8 mouse cellular contexts compared by ENCODE assay signal in the genomic region with DNA sequence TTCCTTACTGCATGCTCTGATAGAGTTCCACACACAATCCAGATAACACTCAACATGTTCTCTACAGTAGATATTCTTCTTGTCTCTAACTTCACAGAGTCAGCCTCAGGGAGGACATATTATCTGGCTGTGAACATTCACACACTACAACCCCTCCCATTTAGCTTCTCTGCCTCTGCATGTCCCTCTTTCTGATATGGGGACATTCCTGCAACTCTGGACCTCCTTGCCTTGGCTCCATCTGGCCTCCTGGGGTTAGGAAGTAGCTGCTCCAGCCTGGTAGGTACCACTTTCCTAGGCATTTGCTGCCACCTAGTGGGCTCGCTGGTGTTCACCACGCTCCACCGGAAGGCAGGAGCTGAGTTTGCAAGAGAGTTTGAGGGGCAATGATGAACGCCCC. TPM values are rescaled to one million over a fixed set of nuclear protein-coding genes. Genes with fewer than 3 reads are reported as not detected.
DNase-seq lines count a peak whose midpoint lies in the region; ATAC-seq and TF ChIP-seq lines count a peak whose summit lies in the region.

No protein-coding gene starts in this region.

- no peak overlapping the region for H3K9ac ChIP-seq in CH12.LX (ENCODE audit: insufficient read depth, low read depth)
- H3K9ac ChIP-seq in heart, embryonic 15.5 days: no peak overlapping the region
- no peak overlapping the region for H3K9ac ChIP-seq in liver, postnatal 0 days (replicated peaks)

- TF ChIP-seq EP300 in CH12.LX (IDR thresholded peaks at IDR 0.05; ENCODE audit: low read length): peak; percentile 17; the same call in 1 of the 2 replicates
- TF ChIP-seq EP300 in liver, postnatal 0 days (IDR thresholded peaks at IDR 0.05; ENCODE audit: low read depth): peak; percentile 90

- in situ Hi-C loops in CH12.LX (cut with MboI; ENCODE audit: low pct_ligation_motif_present, low pct_unique_long_range_greater_than_20kb, low sequenced_read_pairs): loop anchor here (25.0 kb wide), 1 partner anchor 446 kb away; no protein-coding TSS in a partner anchor

- H3K9me3 ChIP-seq in CH12.LX (replicated peaks; ENCODE audit: low read length): peaks cover 6% of the 10 kb centered on the region
- H3K9me3 ChIP-seq in heart, embryonic 15.5 days (replicated peaks): no peaks in the 10 kb centered on the region
- no peaks in the 10 kb centered on the region for H3K9me3 ChIP-seq in liver, postnatal 0 days (ENCODE audit: low read length)

- dilution Hi-C loops in CH12.LX (cut with MboI; ENCODE audit: extremely low pct_ligation_motif_present, extremely low pct_unique_long_range_greater_than_20kb, low sequenced_read_pairs): no loop called here

- H3K4me3 ChIP-seq in CH12.LX (replicated peaks in 1 of 3; ENCODE audit: low read depth in 2 of 3, low read length in 2 of 3, poor library complexity in 1 of 3): no peak overlapping the region
- no peak overlapping the region for H3K4me3 ChIP-seq in heart, embryonic 15.5 days
- no peak overlapping the region for H3K4me3 ChIP-seq in liver, postnatal 0 days (ENCODE audit: low read depth, low read length)
- H3K4me3 ChIP-seq in thymus, adult 2 months (ENCODE audit: control insufficient read depth, insufficient read depth, low read length): no peak overlapping the region

- no peak for TF ChIP-seq POLR2A in CH12.LX (IDR thresholded peaks at IDR 0.05; ENCODE audit: low read depth, low read length)
- no peak for TF ChIP-seq POLR2A in brain, embryonic 14.5 days (IDR thresholded peaks at IDR 0.05; ENCODE audit: borderline replicate concordance, extremely low read depth, insufficient read depth, insufficient read length, poor library complexity, severe bottlenecking)
- no peak for TF ChIP-seq POLR2A in thymus, adult 2 months (IDR thresholded peaks at IDR 0.05; ENCODE audit: control insufficient read depth, extremely low read depth, insufficient read depth, low read length, poor library complexity)

- peak; percentile 99 for TF ChIP-seq RAD21 in CH12.LX (IDR thresholded peaks at IDR 0.05; ENCODE audit: low read depth, low read length)

- TF ChIP-seq CTCF in CH12.LX (conservative IDR thresholded peaks at IDR 0.05 in 1 of 2, IDR thresholded peaks at IDR 0.05 in 1 of 2; ENCODE audit: low read depth in 2 of 2, low read length in 2 of 2): peak; percentile 44 to 97
- peak; percentile 95 for TF ChIP-seq CTCF in brain, embryonic 14.5 days (IDR thresholded peaks at IDR 0.05; ENCODE audit: borderline replicate concordance, extremely low read depth, insufficient read depth, insufficient read length)
- TF ChIP-seq CTCF in liver, postnatal 0 days (IDR thresholded peaks at IDR 0.05; ENCODE audit: low read depth): peak; percentile 98
- peak; percentile 90 for TF ChIP-seq CTCF in thymus, adult 2 months (IDR thresholded peaks at IDR 0.05; ENCODE audit: borderline replicate concordance, control insufficient read depth, extremely low read depth, insufficient read depth, low read length, poor library complexity)

- H3K27ac ChIP-seq in CH12.LX (ENCODE audit: insufficient read depth, low read depth): no peak overlapping the region
- no peak overlapping the region for H3K27ac ChIP-seq in heart, embryonic 15.5 days
- H3K27ac ChIP-seq in liver, postnatal 0 days (ENCODE audit: low read depth): no peak overlapping the region
- H3K27ac ChIP-seq in thymus, adult 2 months (ENCODE audit: control insufficient read depth, insufficient read depth, low read length): no peak overlapping the region

- ATAC-seq in heart, embryonic 15.5 days (replicated peaks; ENCODE audit: insufficient number of reproducible peaks, insufficient read depth, low FRiP score, low read depth): peak; percentile 70; the same call in 1 of the 2 replicates
- peak; percentile 87 for ATAC-seq in liver, postnatal 0 days
- peak; percentile 83 for ATAC-seq in neutrophil, adult 5-6 weeks (ENCODE audit: extremely low read depth, insufficient number of reproducible peaks, low FRiP score, poor library complexity, severe bottlenecking)

- WGBS in heart, embryonic 15.5 days: 0% methylated on average over 4 of the region's 4 CpGs
- WGBS in liver, postnatal 0 days (ENCODE audit: insufficient replicate concordance): 3% methylated on average over 4 of the region's 4 CpGs
- WGBS in thymus, adult 2 months: 2% methylated on average over 4 of the region's 4 CpGs

- peak; percentile 79 for DNase-seq in CH12.LX (ENCODE audit: extremely low read depth)
- DNase-seq in brain, embryonic 14.5 days (ENCODE audit: low read depth): peak; percentile 90
- DNase-seq in fibroblast of lung, adult 2 months (ENCODE audit: low read depth): peak; percentile 62
- peak; percentile 91 for DNase-seq in kidney, postnatal 10 days
- DNase-seq in liver, postnatal 0 days: peak; percentile 92
- DNase-seq in thymus, adult 2 months: peak; percentile 78

- peaks cover 0 to 6% of the 10 kb centered on the region in 2 experiments; a peak in 2 of 4 replicates for H3K4me1 ChIP-seq in CH12.LX (ENCODE audit: control insufficient read depth in 1 of 2, insufficient read depth in 2 of 2)
- peaks cover 12% of the 10 kb centered on the region; the same call in 1 of the 2 replicates for H3K4me1 ChIP-seq in heart, embryonic 15.5 days (replicated peaks)
- 0 out of 2 replicates have a peak, but pooled peaks cover 8% of the 10 kb centered on the region for H3K4me1 ChIP-seq in liver, postnatal 0 days (ENCODE audit: insufficient read depth)
- no peaks in the 10 kb centered on the region for H3K4me1 ChIP-seq in thymus, adult 2 months (replicated peaks; ENCODE audit: control insufficient read depth, insufficient read depth, low read length)

- no peaks in the 10 kb centered on the region for H3K27me3 ChIP-seq in CH12.LX (replicated peaks)
- H3K27me3 ChIP-seq in heart, embryonic 15.5 days: no peaks in the 10 kb centered on the region
- H3K27me3 ChIP-seq in liver, postnatal 0 days (ENCODE audit: insufficient read depth, low read length): no peaks in the 10 kb centered on the region
- no peaks in the 10 kb centered on the region for H3K27me3 ChIP-seq in thymus, adult 2 months (ENCODE audit: control insufficient read depth, insufficient read depth, low read length)

- no peak overlapping the region for H3K4me2 ChIP-seq in CH12.LX (ENCODE audit: insufficient read depth, low read depth, poor library complexity, severe bottlenecking)
- H3K4me2 ChIP-seq in heart, embryonic 15.5 days: no peak overlapping the region
- H3K4me2 ChIP-seq in liver, postnatal 0 days (ENCODE audit: low read depth, low read length): 0 out of 2 replicates have a peak overlapping the region, but pooled peaks have one; percentile 7

- no peaks in the 10 kb centered on the region for H3K79me2 ChIP-seq in CH12.LX (replicated peaks; ENCODE audit: control insufficient read depth, extremely low read depth, insufficient read depth, poor library complexity, severe bottlenecking)

- H3K36me3 ChIP-seq in CH12.LX (replicated peaks in 1 of 2; ENCODE audit: control insufficient read depth in 1 of 2, insufficient read depth in 1 of 2, low read length in 1 of 2): peaks cover 0 to 12% of the 10 kb centered on the region in 2 experiments
- no peaks in the 10 kb centered on the region for H3K36me3 ChIP-seq in heart, embryonic 15.5 days
- peaks cover 5% of the 10 kb centered on the region; the same call in 1 of the 2 replicates for H3K36me3 ChIP-seq in liver, postnatal 0 days (replicated peaks; ENCODE audit: insufficient read depth, low read length)
- H3K36me3 ChIP-seq in thymus, adult 2 months (ENCODE audit: control insufficient read depth, insufficient read depth, low read length): no peaks in the 10 kb centered on the region

TF ChIP-seq in CH12.LX, 34 proteins besides CTCF, POLR2A, EP300 and RAD21 (continues in another document):
- TF ChIP-seq ZKSCAN1 (IDR thresholded peaks at IDR 0.05; ENCODE audit: borderline replicate concordance, low read depth, low read length): no peak
- 0 out of 2 replicates have a peak, but pooled peaks have one; percentile 44 for TF ChIP-seq MXI1 (IDR thresholded peaks at IDR 0.05; ENCODE audit: low read depth, low read length)
- peak; percentile 82 for TF ChIP-seq SMC3 (IDR thresholded peaks at IDR 0.05; ENCODE audit: low read depth, low read length)
- TF ChIP-seq ZC3H11A (IDR thresholded peaks at IDR 0.05; ENCODE audit: low read depth, low read length): peak; percentile 40
- no peak for TF ChIP-seq UBTF (IDR thresholded peaks at IDR 0.05; ENCODE audit: low read depth, low read length)
- TF ChIP-seq NELFE (IDR thresholded peaks at IDR 0.05; ENCODE audit: low read depth, low read length): no peak
- 0 out of 2 replicates have a peak, but pooled peaks have one; percentile 26 for TF ChIP-seq NRF1 (IDR thresholded peaks at IDR 0.05; ENCODE audit: low read depth, low read length)
- TF ChIP-seq ETS1 (conservative IDR thresholded peaks at IDR 0.05; ENCODE audit: low read depth, low read length): no peak
- no peak for TF ChIP-seq CHD2 (IDR thresholded peaks at IDR 0.05; ENCODE audit: low read length)
- no peak for TF ChIP-seq TBP (conservative IDR thresholded peaks at IDR 0.05; ENCODE audit: low read depth, low read length)
- TF ChIP-seq MAX (IDR thresholded peaks at IDR 0.05; ENCODE audit: low read length): peak; percentile 65; the same call in 1 of the 2 replicates
- TF ChIP-seq USF2 (conservative IDR thresholded peaks at IDR 0.05; ENCODE audit: low read depth, low read length): no peak
- TF ChIP-seq MYC (IDR thresholded peaks at IDR 0.05; ENCODE audit: low read depth, low read length): peak; percentile 73
- TF ChIP-seq BHLHE40 (IDR thresholded peaks at IDR 0.05; ENCODE audit: low read depth, low read length): no peak
- TF ChIP-seq IRF4 (IDR thresholded peaks at IDR 0.05; ENCODE audit: low read depth, low read length): peak; percentile 45; the same call in 1 of the 2 replicates
- no peak for TF ChIP-seq POLR2AphosphoS2 (IDR thresholded peaks at IDR 0.05; ENCODE audit: low read depth, low read length)
- TF ChIP-seq CHD1 (IDR thresholded peaks at IDR 0.05; ENCODE audit: low read depth, low read length): no peak
- 0 out of 2 replicates have a peak, but pooled peaks have one; percentile 14 for TF ChIP-seq TCF12 (IDR thresholded peaks at IDR 0.05; ENCODE audit: low read depth, low read length)
- TF ChIP-seq MAZ (IDR thresholded peaks at IDR 0.05; ENCODE audit: low read depth, low read length): 0 out of 2 replicates have a peak, but pooled peaks have one; percentile 35
- peak; percentile 70; the same call in 1 of the 2 replicates for TF ChIP-seq ELF1 (IDR thresholded peaks at IDR 0.05; ENCODE audit: low read depth, low read length)

RNA-seq across cellular contexts. Expression of a gene that starts 14.5 kb away (rescaled TPM):
- total RNA-seq in CH12.LX (2012; rRNA removed) (63.3 and 78.6 TPM in 2 replicates), CH12.LX (2014; rRNA removed) (188 and 190 TPM in 2 replicates)
- 320 and 355 TPM in 2 replicates for polyA plus RNA-seq in CH12.LX (2012; ENCODE audit: insufficient read length, low read depth)
- 379 and 484 TPM in 2 replicates for polyA plus RNA-seq in brain, embryonic 14.5 days (2012; rRNA removed)
- polyA plus RNA-seq in heart, embryonic 15.5 days (2015; fragmentation: Nextera tagmentation; extraction: Ambion mirVana): 434 and 441 TPM in 2 replicates
- polyA plus RNA-seq in liver, postnatal 0 days (2015; fragmentation: Nextera tagmentation; extraction: Ambion mirVana): 125 and 133 TPM in 2 replicates
- 130 and 149 TPM in 2 replicates for total RNA-seq in neutrophil, adult 5-6 weeks (2017)
- polyA plus RNA-seq in thymus, adult 2 months (2012; rRNA removed): 171 and 214 TPM in 2 replicates
